Mouse (Mus musculus) erythroblast, embryonic 14.5 days (primary cell): Measurements from ENCODE around the gene Ank3.

Experiments used
- GATA1 ChIP-seq: IDR thresholded peaks from 2 replicates; pipeline ENCODE4 v1.6.1; 2012; ENCODE audit warnings: low read length, inconsistent platforms, mixed read lengths
- TAL1 ChIP-seq: IDR thresholded peaks from 3 replicates; pipeline ENCODE4 v1.6.1; 2012; ENCODE audit warnings: low read length, inconsistent platforms, mixed read lengths

- no peak for TF ChIP-seq TAL1
- TF ChIP-seq GATA1: no peak
Observed at GRCm38 (mm10) chr10:69858011-69858410, 459.4 kb downstream of the Ank3 start.
